Mouse (Mus musculus) midbrain, embryonic 13.5 days (tissue): ENCODE data around the gene Ube2j1. TPM values are rescaled to one million over a fixed set of nuclear protein-coding genes. Genes with fewer than 3 reads are reported as not detected.
A peak's percentile ranks its signal among the peaks of the same experiment; 100 is the strongest.

Experiments used
- ATAC-seq: fragments of 200-750 bp; cut with Nextera tagmentation; 2 replicates; pipeline ENCODE4 v1.8.0; 2017; ENCODE audit warnings: mild to moderate bottlenecking, moderate TSS enrichment, moderate library complexity
- H3K27ac ChIP-seq: fragments of 300-500 bp; sonication (generic); 2 replicates; pipeline ENCODE4 v1.5.1; 2015; ENCODE audit warnings: inconsistent platforms, mild to moderate bottlenecking, moderate library complexity
- H3K27me3 ChIP-seq: fragments of 300-500 bp; sonication (generic); 2 replicates; pipeline ENCODE4 v1.6.1; 2015; ENCODE audit warnings: mild to moderate bottlenecking, inconsistent platforms
- H3K36me3 ChIP-seq: fragments of 300-500 bp; sonication (generic); 2 replicates; pipeline ENCODE4 v1.6.1; 2015; ENCODE audit warnings: mild to moderate bottlenecking, inconsistent platforms
- H3K4me1 ChIP-seq: fragments of 300-500 bp; sonication (generic); replicated peaks from 2 replicates; pipeline ENCODE4 v1.6.1; 2015; ENCODE audit warnings: inconsistent platforms
- H3K4me2 ChIP-seq: fragments of 300-500 bp; sonication (generic); replicated peaks from 2 replicates; pipeline ENCODE4 v1.6.1; 2015; ENCODE audit warnings: moderate library complexity, mild to moderate bottlenecking, inconsistent platforms
- H3K4me3 ChIP-seq: fragments of 300-500 bp; sonication (generic); replicated peaks from 2 replicates; pipeline ENCODE4 v1.5.1; 2015; ENCODE audit warnings: mild to moderate bottlenecking, inconsistent platforms
- H3K9ac ChIP-seq: fragments of 300-500 bp; sonication (generic); replicated peaks from 2 replicates; pipeline ENCODE4 v1.6.1; 2015; ENCODE audit warnings: mild to moderate bottlenecking, inconsistent platforms
- H3K9me3 ChIP-seq: fragments of 300-500 bp; sonication (generic); 2 replicates; pipeline ENCODE4 v1.6.1; 2016; ENCODE audit warnings: mild to moderate bottlenecking, inconsistent platforms
- WGBS: fragments of 180-500 bp; shearing (Covaris S2); methylation state at CpG from one replicate; pipeline ENCODE4 v1.1.7; 2015; 5-methylcytosine and 5-hydroxymethylcytosine counted together
- polyA plus RNA-seq: library from polyadenylated mRNA; unstranded; fragments of >200 nt; fragmentation: Nextera tagmentation; extraction: Ambion mirVana; gene quantifications from 2 replicates; pipeline ENCODE4 v1.2.1, GENCODE M21; 2015

Gene Ube2j1
- polyA plus RNA-seq: 49.0 and 51.1 TPM in 2 replicates

- H3K27me3 ChIP-seq: no peaks in the 10 kb centered on the region
- H3K4me1 ChIP-seq: peaks cover 27% of the 10 kb centered on the region
- under 1% methylated on average over 85 of the region's 123 CpGs for WGBS
- peak within 1 kb of the TSS; percentile 60 for H3K4me2 ChIP-seq
- H3K36me3 ChIP-seq: peaks cover 20% of the 10 kb centered on the region
- peak; percentile 98 for ATAC-seq
- peak within 1 kb of the TSS; percentile 94 for H3K9ac ChIP-seq
- 0 out of 2 replicates have a peak, but pooled peaks cover 5% of the 10 kb centered on the region for H3K9me3 ChIP-seq
- H3K4me3 ChIP-seq: peak within 1 kb of the TSS; percentile 87
- H3K27ac ChIP-seq: peak within 1 kb of the TSS; percentile 98
These were observed at the start of gene Ube2j1 for GRCm38 (mm10) chr4:33031195-33031960. Gene Ube2j1, plus strand, starts transcription at chr4:33031416.

GRCm38 (mm10) chr4:32981617-32982016 is 49.6 kb upstream of the Ube2j1 start:
- WGBS: 23% methylated on average over 5 of the region's 5 CpGs
- no peak overlapping the region for H3K27ac ChIP-seq
- H3K9me3 ChIP-seq: no peaks in the 10 kb centered on the region
- H3K36me3 ChIP-seq: no peaks in the 10 kb centered on the region
- H3K9ac ChIP-seq: no peak overlapping the region
- H3K27me3 ChIP-seq: 0 out of 2 replicates have a peak, but pooled peaks cover 5% of the 10 kb centered on the region
- H3K4me2 ChIP-seq: peak overlapping the region; percentile 86; the same call in 1 of the 2 replicates
- peaks cover 39% of the 10 kb centered on the region for H3K4me1 ChIP-seq
- H3K4me3 ChIP-seq: no peak overlapping the region
- ATAC-seq: no peak

- H3K4me1 ChIP-seq: peaks cover 39% of the 10 kb centered on the region
- peak overlapping the region; percentile 95 for H3K27ac ChIP-seq
- H3K9ac ChIP-seq: peak overlapping the region; percentile 92; the same call in 1 of the 2 replicates
- H3K36me3 ChIP-seq: no peaks in the 10 kb centered on the region
- H3K4me3 ChIP-seq: peak overlapping the region; percentile 86
- peak; percentile 53 for ATAC-seq
- no peaks in the 10 kb centered on the region for H3K9me3 ChIP-seq
- WGBS: under 1% methylated on average over 15 of the region's 15 CpGs
- H3K4me2 ChIP-seq: peak overlapping the region; percentile 86
- H3K27me3 ChIP-seq: 0 out of 2 replicates have a peak, but pooled peaks cover 5% of the 10 kb centered on the region
These were observed 49.0 kb upstream of the Ube2j1 start for GRCm38 (mm10) chr4:32982041-32982715.

- peak; percentile 86 for ATAC-seq
- Histone ChIP-seq H3K9ac (peak within 1 kb of the TSS; percentile 92), H3K36me3 (no peaks in the 10 kb centered on the region), H3K4me3 (peak within 1 kb of the TSS; percentile 86), H3K4me1 (peaks cover 39% of the 10 kb centered on the region), H3K9me3 (no peaks in the 10 kb centered on the region), H3K27ac (peak within 1 kb of the TSS; percentile 95), H3K4me2 (peak within 1 kb of the TSS; percentile 86), H3K27me3 (0 out of 2 replicates have a peak, but pooled peaks cover 5% of the 10 kb centered on the region)
- 1% methylated on average over 17 of the region's 18 CpGs for WGBS
These were observed 48.5 kb upstream of the Ube2j1 start, which contains the start of gene Rragd for GRCm38 (mm10) chr4:32982716-32983175. Gene Rragd, plus strand, starts transcription at chr4:32983037.

GRCm38 (mm10) chr4:32983176-32984155 is 47.8 kb upstream of the Ube2j1 start:
- ATAC-seq: peak; percentile 76
- Histone ChIP-seq H3K9ac (peak overlapping the region; percentile 92), H3K27ac (peak overlapping the region; percentile 95), H3K36me3 (no peaks in the 10 kb centered on the region), H3K27me3 (0 out of 2 replicates have a peak, but pooled peaks cover 5% of the 10 kb centered on the region), H3K9me3 (no peaks in the 10 kb centered on the region), H3K4me3 (peak overlapping the region; percentile 86), H3K4me2 (peak overlapping the region; percentile 86), H3K4me1 (peaks cover 39% of the 10 kb centered on the region)
- WGBS: under 1% methylated on average over 58 of the region's 94 CpGs

GRCm38 (mm10) chr4:32984242-32984641 is 47.0 kb upstream of the Ube2j1 start:
- under 1% methylated on average over 13 of the region's 13 CpGs for WGBS
- Histone ChIP-seq H3K9ac (peak overlapping the region; percentile 92), H3K9me3 (no peaks in the 10 kb centered on the region)

GRCm38 (mm10) chr4:32984801-32985675 is 46.2 kb upstream of the Ube2j1 start:
- Histone ChIP-seq H3K27ac (peak overlapping the region; percentile 95), H3K4me1 (peaks cover 39% of the 10 kb centered on the region), H3K4me3 (peak overlapping the region; percentile 86), H3K9me3 (no peaks in the 10 kb centered on the region), H3K9ac (peak overlapping the region; percentile 92), H3K36me3 (no peaks in the 10 kb centered on the region), H3K4me2 (peak overlapping the region; percentile 86), H3K27me3 (0 out of 2 replicates have a peak, but pooled peaks cover 5% of the 10 kb centered on the region)
- WGBS: 8% methylated on average over 13 of the region's 13 CpGs
- ATAC-seq: no peak

More at GRCm38 (mm10) chr4:32984242-32984641, 47.0 kb upstream of the Ube2j1 start:
- ATAC-seq: no peak
- peaks cover 39% of the 10 kb centered on the region for H3K4me1 ChIP-seq
- H3K36me3 ChIP-seq: no peaks in the 10 kb centered on the region
- peak overlapping the region; percentile 86 for H3K4me2 ChIP-seq
- H3K27me3 ChIP-seq: 0 out of 2 replicates have a peak, but pooled peaks cover 5% of the 10 kb centered on the region
- peak overlapping the region; percentile 95 for H3K27ac ChIP-seq
- peak overlapping the region; percentile 86 for H3K4me3 ChIP-seq

GRCm38 (mm10) chr4:32985684-32986083 is 45.5 kb upstream of the Ube2j1 start:
- Histone ChIP-seq H3K36me3 (no peaks in the 10 kb centered on the region), H3K4me2 (peak overlapping the region; percentile 86), H3K27me3 (0 out of 2 replicates have a peak, but pooled peaks cover 5% of the 10 kb centered on the region), H3K4me1 (peaks cover 39% of the 10 kb centered on the region), H3K9me3 (no peaks in the 10 kb centered on the region), H3K27ac (peak overlapping the region; percentile 60), H3K9ac (0 out of 2 replicates have a peak overlapping the region, but pooled peaks have one; percentile 44), H3K4me3 (peak overlapping the region; percentile 86)
- under 1% methylated on average over 3 of the region's 3 CpGs for WGBS
- ATAC-seq: no peak

GRCm38 (mm10) chr4:32987006-32987405 is 44.2 kb upstream of the Ube2j1 start:
- Histone ChIP-seq H3K4me1 (peaks cover 35% of the 10 kb centered on the region), H3K27me3 (no peaks in the 10 kb centered on the region), H3K36me3 (no peaks in the 10 kb centered on the region), H3K9ac (no peak overlapping the region), H3K4me2 (no peak overlapping the region), H3K4me3 (no peak overlapping the region), H3K9me3 (no peaks in the 10 kb centered on the region), H3K27ac (no peak overlapping the region)
- no peak for ATAC-seq
- WGBS: 68% methylated on average over 3 of the region's 3 CpGs

GRCm38 (mm10) chr4:32989346-32989745 is 41.9 kb upstream of the Ube2j1 start:
- ATAC-seq: no peak
- Histone ChIP-seq H3K9me3 (no peaks in the 10 kb centered on the region), H3K4me2 (no peak overlapping the region), H3K27me3 (no peaks in the 10 kb centered on the region), H3K4me1 (peaks cover 23% of the 10 kb centered on the region), H3K4me3 (no peak overlapping the region), H3K27ac (no peak overlapping the region), H3K36me3 (no peaks in the 10 kb centered on the region), H3K9ac (no peak overlapping the region)
- WGBS: 91% methylated on average over 2 of the region's 2 CpGs
